Mouse (Mus musculus) bone marrow, adult 2 months (tissue): ENCODE results near the gene Larp6. TPM values are rescaled to one million over a fixed set of nuclear protein-coding genes. Genes with fewer than 3 reads are reported as not detected.

Source experiments
- H3K27ac ChIP-seq: fragments of 200-500 bp; 2 replicates; pipeline ENCODE4 v1.5.1; 2012; ENCODE audit warnings: low read depth, mild to moderate bottlenecking, control low read depth, inconsistent platforms, low read length; ENCODE audit not compliant: control insufficient read depth, poor library complexity, insufficient read depth
- H3K4me1 ChIP-seq: fragments of 200-500 bp; 2 replicates; pipeline ENCODE4 v1.6.1; 2011; ENCODE audit warnings: low read length; ENCODE audit not compliant: control insufficient read depth, insufficient read depth
- H3K4me3 ChIP-seq: fragments of 200-500 bp; replicated peaks from 2 replicates; pipeline ENCODE3; 2011; ENCODE audit warnings: mild to moderate bottlenecking, low read depth, low read length, control low read depth; ENCODE audit not compliant: control insufficient read depth
- CTCF ChIP-seq: fragments of 200-500 bp; IDR thresholded peaks from 2 replicates; pipeline ENCODE4 v1.5.1; 2011; ENCODE audit warnings: low read length, control low read depth; ENCODE audit not compliant: control insufficient read depth, insufficient read depth
- POLR2A ChIP-seq: fragments of 200-500 bp; IDR thresholded peaks from 2 replicates; pipeline ENCODE4 v1.6.1; 2011; ENCODE audit warnings: low read depth, mild to moderate bottlenecking, control low read depth, low read length, borderline replicate concordance; ENCODE audit not compliant: control insufficient read depth
- WGBS: fragments of 180-500 bp; shearing (Covaris S2); methylation state at CpG from one replicate; pipeline ENCODE4 v1.1.7; 2018; 5-methylcytosine and 5-hydroxymethylcytosine counted together
- polyA plus RNA-seq: library from polyadenylated mRNA; stranded (reverse); fragments of >200 nt; gene quantifications from 2 replicates; pipeline ENCODE4 v1.2.4, GENCODE M21; 2011; ENCODE audit warnings: low replicate concordance; ENCODE audit not compliant: missing spikeins, insufficient read depth, insufficient read length

Gene Larp6
- polyA plus RNA-seq, 1 experiment: not detected

DNA sequence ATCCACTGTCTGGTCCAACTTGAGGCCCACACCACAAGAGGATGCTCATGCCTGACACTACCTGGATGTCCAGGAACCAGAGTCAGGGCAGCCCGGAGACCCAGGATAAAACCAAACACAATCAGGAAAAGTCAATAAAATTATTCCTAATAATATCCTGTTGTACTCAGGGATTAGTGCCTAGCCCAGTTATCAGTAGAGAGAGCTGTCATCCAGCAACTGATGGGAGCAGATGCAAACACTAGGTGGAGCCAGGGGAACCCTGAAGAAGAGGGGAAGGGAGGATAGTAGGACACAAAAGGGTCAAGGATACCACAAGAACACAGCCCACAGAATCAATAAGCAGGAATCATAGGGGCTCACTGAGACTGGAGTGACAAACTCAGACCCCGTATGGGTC is 5.2 kb upstream of the Larp6 start:
- Histone ChIP-seq H3K4me3 (no peak overlapping the region), H3K4me1 (no peaks in the 10 kb centered on the region), H3K27ac (no peak overlapping the region)
- TF ChIP-seq POLR2A (no peak), CTCF (no peak)
- 89% methylated on average over 2 of the region's 2 CpGs for WGBS

- no peaks in the 10 kb centered on the region for H3K4me1 ChIP-seq
- 79% methylated on average over 5 of the region's 5 CpGs for WGBS
- TF ChIP-seq POLR2A (no peak), CTCF (no peak)
Observed at GRCm38 (mm10) chr9:60708606-60709005, 4.2 kb upstream of the Larp6 start.

DNA sequence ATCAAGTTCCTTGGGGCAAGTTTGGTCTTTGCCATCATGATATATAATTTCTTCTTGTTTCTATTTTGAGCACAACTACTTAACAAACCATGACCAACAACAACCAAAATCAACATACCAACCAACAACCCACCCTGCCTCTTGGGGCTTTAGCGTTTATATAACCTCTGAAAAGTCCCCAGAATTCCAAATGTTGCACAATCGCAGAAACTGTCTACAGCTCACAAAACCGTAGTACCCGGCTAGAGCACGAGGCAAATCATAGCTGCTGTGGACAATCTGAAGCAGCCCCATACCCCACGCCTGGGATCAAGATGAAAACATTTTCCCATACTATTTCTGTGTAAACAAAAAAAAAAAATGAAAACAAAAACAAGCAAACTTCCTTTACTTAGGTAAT is 3.1 kb upstream of the Larp6 start:
- Histone ChIP-seq H3K4me3 (no peak overlapping the region), H3K4me1 (no peaks in the 10 kb centered on the region), H3K27ac (no peak overlapping the region)
- TF ChIP-seq POLR2A: no peak
- TF ChIP-seq CTCF: no peak
- 71% methylated on average over 6 of the region's 6 CpGs for WGBS

More at GRCm38 (mm10) chr9:60708606-60709005, 4.2 kb upstream of the Larp6 start:
- Histone ChIP-seq H3K27ac (no peak overlapping the region), H3K4me3 (no peak overlapping the region)

- no peak for TF ChIP-seq POLR2A
- TF ChIP-seq CTCF: no peak
- H3K4me1 ChIP-seq: no peaks in the 10 kb centered on the region
- WGBS: 82% methylated on average over 5 of the region's 5 CpGs
- H3K27ac ChIP-seq: no peak overlapping the region
- no peak overlapping the region for H3K4me3 ChIP-seq
Observed at GRCm38 (mm10) chr9:60712011-60712410, 778 bp upstream of the Larp6 start.

DNA sequence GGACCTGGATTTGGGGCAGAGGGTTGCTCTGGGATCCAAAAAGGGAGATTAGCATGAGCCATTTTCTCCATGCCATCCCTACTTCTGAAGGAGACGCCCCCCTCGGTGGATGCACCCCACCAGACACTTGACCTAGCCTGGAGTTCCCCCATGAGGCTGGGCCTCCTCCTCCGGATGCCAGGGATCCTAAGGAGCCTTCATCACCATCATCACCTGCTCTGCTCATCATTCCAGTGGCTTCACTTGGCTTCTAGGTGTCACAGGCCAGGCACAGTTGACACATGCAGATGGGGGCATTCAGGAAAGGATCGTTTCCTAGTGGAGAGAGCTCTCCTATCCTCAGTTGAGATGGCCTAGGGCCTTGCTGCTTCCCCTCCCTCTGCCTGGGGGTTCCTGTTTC is 827 bp downstream of the Larp6 start:
- Histone ChIP-seq H3K4me1 (no peaks in the 10 kb centered on the region), H3K27ac (no peak overlapping the region), H3K4me3 (no peak overlapping the region)
- TF ChIP-seq CTCF (no peak), POLR2A (no peak)
- WGBS: 63% methylated on average over 4 of the region's 4 CpGs

- TF ChIP-seq POLR2A (no peak), CTCF (no peak)
- H3K4me1 ChIP-seq: no peaks in the 10 kb centered on the region
- H3K27ac ChIP-seq: no peak overlapping the region
- WGBS: 82% methylated on average over 6 of the region's 6 CpGs
- no peak overlapping the region for H3K4me3 ChIP-seq
Observed at GRCm38 (mm10) chr9:60714191-60714590, 1.4 kb downstream of the Larp6 start.

DNA sequence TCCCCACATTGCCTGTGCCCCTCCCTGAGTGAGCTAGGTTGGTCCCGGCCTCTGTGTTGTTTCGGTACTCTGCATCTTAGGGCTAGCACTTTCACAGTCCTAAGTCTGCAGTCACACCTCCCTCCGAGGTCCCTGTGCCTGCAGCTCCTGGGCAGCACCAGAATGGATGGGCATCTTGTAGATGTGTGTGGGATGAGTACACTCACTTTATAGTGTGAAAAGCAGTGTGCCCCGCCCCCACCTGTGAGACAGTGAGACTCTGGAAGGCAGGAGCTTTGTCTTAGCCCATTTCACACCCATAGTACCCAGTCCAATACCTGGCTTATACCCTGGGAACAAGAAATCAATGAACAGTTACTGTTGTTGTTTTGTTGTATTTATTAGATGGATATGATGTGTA is 2.5 kb downstream of the Larp6 start:
- 85% methylated on average over 4 of the region's 4 CpGs for WGBS
- H3K4me1 ChIP-seq: no peaks in the 10 kb centered on the region
- no peak overlapping the region for H3K4me3 ChIP-seq
- H3K27ac ChIP-seq: no peak overlapping the region
- TF ChIP-seq CTCF (no peak), POLR2A (no peak)

DNA sequence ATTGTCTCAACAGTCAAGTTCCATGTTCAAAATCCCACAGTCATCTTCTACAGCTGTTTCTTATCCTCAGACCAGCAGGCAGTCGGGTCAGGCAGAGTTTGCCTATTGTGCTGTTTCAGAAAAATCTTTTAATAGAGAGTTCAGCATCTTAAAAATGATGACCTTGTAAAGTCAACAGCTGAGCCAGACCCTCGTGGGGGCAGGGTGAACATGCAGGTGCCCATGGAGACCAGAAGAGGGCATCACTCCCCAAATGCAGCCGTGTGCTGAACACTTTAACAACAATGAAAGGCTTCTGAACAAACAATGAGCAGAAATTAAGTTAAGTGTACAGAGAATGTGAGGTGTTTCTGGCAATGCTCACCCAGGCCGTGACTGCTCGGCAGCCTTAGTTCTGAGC is 3.0 kb downstream of the Larp6 start:
- Histone ChIP-seq H3K4me3 (no peak overlapping the region), H3K27ac (no peak overlapping the region), H3K4me1 (no peaks in the 10 kb centered on the region)
- 53% methylated on average over 5 of the region's 5 CpGs for WGBS
- no peak for TF ChIP-seq CTCF

GRCm38 (mm10) chr9:60718284-60718683 is 5.5 kb downstream of the Larp6 start:
- Histone ChIP-seq H3K27ac (no peak overlapping the region), H3K4me3 (no peak overlapping the region), H3K4me1 (no peaks in the 10 kb centered on the region)
- WGBS: 41% methylated on average over 3 of the region's 3 CpGs
- peak; percentile 50 for TF ChIP-seq CTCF
- no peak for TF ChIP-seq POLR2A
